Mouse (Mus musculus): Measurements from ENCODE around the gene Dnmt1. TPM values are rescaled to one million over a fixed set of nuclear protein-coding genes. Genes with fewer than 3 reads are reported as not detected.
A peak's percentile ranks its signal among the peaks of the same experiment; 100 is the strongest.

Gene Dnmt1
- polyA plus RNA-seq, 1 experiment from 2014 or later = 35.2 TPM

DNA sequence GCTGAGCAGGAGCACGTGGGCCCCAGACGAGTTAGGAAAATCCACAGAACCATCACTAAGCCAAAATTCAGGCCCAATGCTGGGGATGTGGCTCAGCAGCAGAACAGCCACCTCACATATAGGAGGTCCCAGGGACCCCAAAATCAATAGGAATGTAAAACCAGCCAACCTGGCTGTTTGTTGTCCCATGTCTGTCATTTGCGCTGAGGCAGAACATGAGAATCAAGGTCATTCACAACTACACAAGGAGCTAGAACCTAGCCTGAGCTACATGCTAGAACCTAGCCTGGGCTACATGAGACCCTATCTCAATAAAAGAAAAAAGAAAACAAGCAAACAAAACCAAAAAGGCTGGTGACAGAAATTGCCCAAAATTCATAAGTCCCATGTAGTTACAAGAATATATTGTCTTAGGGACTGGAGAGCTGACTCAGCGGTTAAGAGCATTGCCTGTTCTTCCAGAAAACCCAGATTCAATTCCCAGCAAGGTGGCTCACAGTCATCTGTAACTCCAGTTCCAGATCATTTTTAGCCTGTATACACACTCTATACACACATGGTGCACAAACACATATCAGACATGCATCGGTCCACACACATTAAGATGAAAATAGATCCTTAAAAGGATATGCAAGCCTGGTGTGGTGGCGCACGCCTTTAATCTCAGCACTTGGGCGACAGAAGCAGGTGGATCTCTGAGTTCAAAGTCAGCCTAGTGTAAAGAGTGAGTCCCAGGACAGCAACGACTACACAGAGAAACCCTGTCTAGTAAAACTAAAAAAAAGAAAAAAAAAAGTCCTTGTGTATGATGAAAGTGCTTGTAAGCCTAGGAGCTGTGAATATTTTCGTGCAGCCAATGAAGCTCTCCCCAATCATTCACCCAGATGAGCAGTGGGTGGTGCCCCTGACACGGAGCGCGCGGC lies 82.3 kb downstream of the Dnmt1 start:
- H3K4me3 ChIP-seq (ENCODE audit: control insufficient read depth in 1 of 2, insufficient read depth in 1 of 2, low read depth in 1 of 2, low read length in 2 of 2) = peak overlapping the region; percentile 46 to 54
- H3K4me1 ChIP-seq (ENCODE audit: control insufficient read depth in 2 of 2, insufficient read depth in 2 of 2, low read length in 2 of 2) = peaks cover 4 to 5% of the 10 kb centered on the region in 2 experiments; a peak in 2 of 4 replicates
- ATAC-seq (ENCODE audit: insufficient number of reproducible peaks, insufficient read depth, low FRiP score, low read depth) = no peak
- WGBS = 35% methylated on average over 14 of the region's 14 CpGs
- 0 out of 2 replicates have a peak, but pooled peaks cover 3% of the 10 kb centered on the region for H3K36me3 ChIP-seq (ENCODE audit: control insufficient read depth, insufficient read depth, low read length)
- peak overlapping the region; percentile 84 for H3K4me2 ChIP-seq (ENCODE audit: low read length)
- H3K9ac ChIP-seq (ENCODE audit: low read length) = peak overlapping the region; percentile 60; the same call in 1 of the 2 replicates
- H3K9me3 ChIP-seq (ENCODE audit: control insufficient read depth, low read length) = no peaks in the 10 kb centered on the region
- no peaks in the 10 kb centered on the region for H3K27me3 ChIP-seq (ENCODE audit: control insufficient read depth, insufficient read depth, low read length)
- peak overlapping the region; percentile 25 to 94; a peak in 3 of 4 replicates for H3K27ac ChIP-seq (replicated peaks in 1 of 2; ENCODE audit: control insufficient read depth in 1 of 2, insufficient read depth in 1 of 2, low read depth in 2 of 2, low read length in 2 of 2)

DNA sequence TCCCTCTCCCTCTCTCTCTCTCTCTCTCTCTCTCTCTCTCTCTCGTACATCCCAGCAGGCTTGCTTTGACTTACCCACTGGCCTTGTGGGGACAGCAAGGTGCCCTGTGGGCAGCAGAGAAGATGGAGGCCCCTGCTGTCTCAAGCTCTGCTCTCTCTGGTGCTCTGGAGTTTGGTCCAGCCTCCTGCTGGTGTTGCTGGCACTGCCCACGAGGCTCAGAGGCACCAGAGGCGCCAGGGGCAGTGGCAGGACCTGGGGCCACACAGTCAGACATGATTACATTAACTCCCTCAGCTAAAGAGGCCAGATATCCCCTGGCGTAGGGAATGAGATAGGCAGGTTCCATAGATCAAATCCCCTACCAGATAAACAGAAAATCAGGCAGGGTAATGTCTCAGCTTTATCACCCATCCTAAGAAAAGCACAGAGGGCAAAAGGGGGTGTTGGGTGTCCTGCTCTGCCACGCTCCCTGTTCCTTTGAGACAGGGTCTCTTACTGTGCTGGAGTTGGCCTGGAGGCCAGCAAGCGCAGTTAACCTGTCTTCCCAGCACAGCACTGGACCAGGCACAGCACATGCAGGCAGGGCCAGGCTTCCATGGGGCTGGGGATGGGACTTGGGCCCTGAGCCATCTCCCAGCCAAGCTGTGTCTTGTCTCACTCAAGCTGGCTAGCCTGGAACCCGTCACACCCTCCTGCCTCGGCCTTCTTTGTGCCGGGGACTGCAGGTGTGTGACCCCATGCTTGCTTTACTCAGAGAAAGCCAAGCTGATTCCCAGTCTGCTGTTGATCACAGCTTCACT lies 83.2 kb downstream of the Dnmt1 start:
- ATAC-seq (ENCODE audit: insufficient number of reproducible peaks, insufficient read depth, low FRiP score, low read depth) = no peak
- peaks cover 4 to 5% of the 10 kb centered on the region in 2 experiments; a peak in 2 of 4 replicates for H3K4me1 ChIP-seq (ENCODE audit: control insufficient read depth in 2 of 2, insufficient read depth in 2 of 2, low read length in 2 of 2)
- H3K27me3 ChIP-seq (ENCODE audit: control insufficient read depth, insufficient read depth, low read length) = no peaks in the 10 kb centered on the region
- H3K4me3 ChIP-seq (ENCODE audit: control insufficient read depth in 1 of 2, insufficient read depth in 1 of 2, low read depth in 1 of 2, low read length in 2 of 2) = no peak overlapping the region
- WGBS = 64% methylated on average over 8 of the region's 9 CpGs
- no peak overlapping the region for H3K4me2 ChIP-seq (ENCODE audit: low read length)
- H3K27ac ChIP-seq (replicated peaks in 1 of 2; ENCODE audit: control insufficient read depth in 1 of 2, insufficient read depth in 1 of 2, low read depth in 2 of 2, low read length in 2 of 2) = no peak overlapping the region
- H3K36me3 ChIP-seq (ENCODE audit: control insufficient read depth, insufficient read depth, low read length) = 0 out of 2 replicates have a peak, but pooled peaks cover 3% of the 10 kb centered on the region
- H3K9me3 ChIP-seq (ENCODE audit: control insufficient read depth, low read length) = no peaks in the 10 kb centered on the region
- H3K9ac ChIP-seq (ENCODE audit: low read length) = no peak overlapping the region

DNA sequence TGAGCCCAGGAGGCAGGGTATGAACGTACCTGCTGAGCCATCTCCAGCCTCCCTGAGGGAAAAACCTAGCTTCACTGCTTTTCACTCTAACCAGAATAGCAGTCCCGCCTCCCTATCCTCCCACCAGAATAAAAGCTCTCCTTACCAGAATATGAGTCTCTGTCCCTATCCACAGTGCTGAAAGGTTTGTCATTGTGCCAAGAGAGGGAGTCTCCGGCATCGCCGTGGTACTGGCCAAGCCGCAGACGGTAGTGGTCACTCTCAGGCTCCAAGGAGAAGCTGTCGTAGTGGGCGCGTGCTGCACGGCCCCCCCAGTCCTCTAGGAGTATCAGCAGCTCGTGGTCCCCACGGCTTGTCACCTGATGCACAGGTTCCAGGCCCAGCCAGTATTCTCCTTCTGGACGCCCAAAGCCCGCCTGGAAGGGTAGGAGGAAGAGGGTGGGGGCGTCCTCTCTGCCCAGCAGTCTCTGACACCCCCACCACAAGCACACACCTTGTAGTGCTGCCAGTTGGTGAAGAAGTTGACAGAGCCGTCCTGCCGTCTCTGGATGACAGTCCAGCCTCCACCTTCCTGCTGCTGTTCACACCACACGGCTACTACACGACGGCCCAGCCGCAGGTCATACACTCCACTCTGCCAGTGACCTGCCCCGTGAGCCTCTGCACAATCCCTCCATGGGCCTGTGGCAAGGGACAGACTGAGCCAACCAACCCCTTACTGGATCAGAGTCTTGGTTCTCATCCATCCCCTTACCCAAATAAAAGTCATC lies 84.5 kb downstream of the Dnmt1 start:
- Histone ChIP-seq H3K9me3 (ENCODE audit: control insufficient read depth, low read length) (no peaks in the 10 kb centered on the region), H3K4me3 (ENCODE audit: control insufficient read depth in 1 of 2, insufficient read depth in 1 of 2, low read depth in 1 of 2, low read length in 2 of 2) (no peak overlapping the region), H3K27me3 (ENCODE audit: control insufficient read depth, insufficient read depth, low read length) (peaks cover 3% of the 10 kb centered on the region; the same call in 1 of the 2 replicates), H3K27ac (replicated peaks in 1 of 2; ENCODE audit: control insufficient read depth in 1 of 2, insufficient read depth in 1 of 2, low read depth in 2 of 2, low read length in 2 of 2) (no peak overlapping the region), H3K9ac (ENCODE audit: low read length) (no peak overlapping the region), H3K4me1 (ENCODE audit: control insufficient read depth in 2 of 2, insufficient read depth in 2 of 2, low read length in 2 of 2) (peaks cover 4 to 5% of the 10 kb centered on the region in 2 experiments; a peak in 2 of 4 replicates), H3K36me3 (ENCODE audit: control insufficient read depth, insufficient read depth, low read length) (0 out of 2 replicates have a peak, but pooled peaks cover 3% of the 10 kb centered on the region), H3K4me2 (ENCODE audit: low read length) (no peak overlapping the region)
- ATAC-seq (ENCODE audit: insufficient number of reproducible peaks, insufficient read depth, low FRiP score, low read depth) = no peak
- WGBS = 65% methylated on average over 23 of the region's 23 CpGs

GRCm38 (mm10) chr9:20873521-20873920 lies 86.2 kb downstream of the Dnmt1 start:
- ATAC-seq (ENCODE audit: insufficient number of reproducible peaks, insufficient read depth, low FRiP score, low read depth) = no peak
- Histone ChIP-seq H3K4me1 (ENCODE audit: control insufficient read depth in 2 of 2, insufficient read depth in 2 of 2, low read length in 2 of 2) (peaks cover 2 to 7% of the 10 kb centered on the region in 2 experiments; a peak in 3 of 4 replicates), H3K4me2 (ENCODE audit: low read length) (no peak overlapping the region), H3K36me3 (ENCODE audit: control insufficient read depth, insufficient read depth, low read length) (0 out of 2 replicates have a peak, but pooled peaks cover 3% of the 10 kb centered on the region), H3K9me3 (ENCODE audit: control insufficient read depth, low read length) (no peaks in the 10 kb centered on the region), H3K27me3 (ENCODE audit: control insufficient read depth, insufficient read depth, low read length) (peaks cover 20% of the 10 kb centered on the region), H3K27ac (replicated peaks in 1 of 2; ENCODE audit: control insufficient read depth in 1 of 2, insufficient read depth in 1 of 2, low read depth in 2 of 2, low read length in 2 of 2) (no peak overlapping the region), H3K9ac (ENCODE audit: low read length) (no peak overlapping the region), H3K4me3 (ENCODE audit: control insufficient read depth in 1 of 2, insufficient read depth in 1 of 2, low read depth in 1 of 2, low read length in 2 of 2) (no peak overlapping the region)
- WGBS = 81% methylated on average over 12 of the region's 12 CpGs

- no peak overlapping the region for H3K4me3 ChIP-seq (ENCODE audit: control insufficient read depth in 1 of 2, insufficient read depth in 1 of 2, low read depth in 1 of 2, low read length in 2 of 2)
- no peak overlapping the region for H3K27ac ChIP-seq (replicated peaks in 1 of 2; ENCODE audit: control insufficient read depth in 1 of 2, insufficient read depth in 1 of 2, low read depth in 2 of 2, low read length in 2 of 2)
- no peak overlapping the region for H3K9ac ChIP-seq (ENCODE audit: low read length)
- H3K27me3 ChIP-seq (ENCODE audit: control insufficient read depth, insufficient read depth, low read length) = peaks cover 25% of the 10 kb centered on the region
- no peaks in the 10 kb centered on the region for H3K9me3 ChIP-seq (ENCODE audit: control insufficient read depth, low read length)
- 76% methylated on average over 10 of the region's 10 CpGs for WGBS
- peaks cover 2 to 9% of the 10 kb centered on the region in 2 experiments; a peak in 3 of 4 replicates for H3K4me1 ChIP-seq (ENCODE audit: control insufficient read depth in 2 of 2, insufficient read depth in 2 of 2, low read length in 2 of 2)
- H3K36me3 ChIP-seq (ENCODE audit: control insufficient read depth, insufficient read depth, low read length) = 0 out of 2 replicates have a peak, but pooled peaks cover 3% of the 10 kb centered on the region
- H3K4me2 ChIP-seq (ENCODE audit: low read length) = no peak overlapping the region
- ATAC-seq (ENCODE audit: insufficient number of reproducible peaks, insufficient read depth, low FRiP score, low read depth) = no peak
These were observed 86.7 kb downstream of the Dnmt1 start for GRCm38 (mm10) chr9:20872991-20873390.

DNA sequence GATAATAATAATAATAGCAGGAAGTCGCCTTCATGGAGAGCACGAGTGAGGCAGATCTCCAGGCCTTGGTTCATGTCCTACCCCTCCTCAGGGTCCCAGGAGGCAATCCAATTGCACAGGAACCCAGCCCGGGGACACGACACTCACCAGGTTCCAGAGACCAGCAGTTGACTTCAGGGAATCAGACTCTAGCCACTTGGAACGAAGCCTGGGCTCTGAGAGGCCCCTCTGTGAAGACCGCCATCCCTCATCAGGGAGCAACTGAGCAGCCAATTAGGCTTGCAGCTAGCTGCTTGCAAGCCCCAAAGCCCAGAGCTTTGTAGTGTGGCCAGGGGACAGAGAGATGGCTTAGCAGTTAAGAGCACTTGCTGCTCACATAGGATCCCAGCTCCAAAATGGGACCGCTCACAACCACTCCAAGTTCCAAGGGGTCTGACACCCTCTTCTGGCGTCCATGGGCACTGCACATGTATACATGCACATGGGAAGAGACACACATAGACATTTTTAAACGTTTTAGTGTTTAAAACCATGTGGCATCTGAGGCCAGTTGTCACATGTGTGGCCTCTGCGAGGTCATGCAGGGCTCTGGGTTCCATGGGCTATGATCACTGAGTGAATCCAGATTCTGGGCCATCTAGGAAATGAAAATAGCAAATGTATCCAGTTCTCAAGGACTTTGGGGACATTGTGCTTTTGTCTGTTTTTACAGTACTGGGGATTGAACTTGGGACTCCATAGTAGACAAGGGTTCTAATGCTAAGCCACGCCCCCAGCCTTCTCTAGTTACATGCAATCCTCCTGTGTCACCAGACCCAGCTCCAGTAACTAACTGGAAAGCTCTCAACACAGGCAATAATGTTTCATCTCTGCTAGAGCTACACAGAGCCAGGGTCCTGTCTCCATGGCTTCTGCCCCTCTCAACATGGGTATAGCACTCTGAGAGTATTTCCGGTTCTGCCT lies 89.2 kb downstream of the Dnmt1 start:
- 73% methylated on average over 12 of the region's 12 CpGs for WGBS
- Histone ChIP-seq H3K4me1 (ENCODE audit: control insufficient read depth in 2 of 2, insufficient read depth in 2 of 2, low read length in 2 of 2) (peaks cover 0 to 9% of the 10 kb centered on the region in 2 experiments; a peak in 3 of 4 replicates), H3K4me3 (ENCODE audit: control insufficient read depth in 1 of 2, insufficient read depth in 1 of 2, low read depth in 1 of 2, low read length in 2 of 2) (no peak overlapping the region), H3K27ac (replicated peaks in 1 of 2; ENCODE audit: control insufficient read depth in 1 of 2, insufficient read depth in 1 of 2, low read depth in 2 of 2, low read length in 2 of 2) (no peak overlapping the region), H3K9me3 (ENCODE audit: control insufficient read depth, low read length) (no peaks in the 10 kb centered on the region), H3K36me3 (ENCODE audit: control insufficient read depth, insufficient read depth, low read length) (0 out of 2 replicates have a peak, but pooled peaks cover 3% of the 10 kb centered on the region), H3K27me3 (ENCODE audit: control insufficient read depth, insufficient read depth, low read length) (peaks cover 34% of the 10 kb centered on the region), H3K4me2 (ENCODE audit: low read length) (no peak overlapping the region), H3K9ac (ENCODE audit: low read length) (no peak overlapping the region)
- no peak for ATAC-seq (ENCODE audit: insufficient number of reproducible peaks, insufficient read depth, low FRiP score, low read depth)

All from heart, embryonic 14.5 days (tissue).